ENCODE assay signal across 26 mouse cellular contexts in genomic region chr13:102674083-102674482, GRCm38 (mm10).
"Had no signal": no experiment of that assay in that cellular context is flagged by ENCODE, and none has a peak within 500 bp of the region (broad histone marks: within the 10 kb centered on the region; RNA-seq: fewer than 3 reads in every experiment).

No protein-coding gene starts in this region.

- ATAC-seq: hindbrain, embryonic 16.5 days; inflammation-experienced regulatory T-cells, adult 6 months; intestine, embryonic 15.5 days; intestine, postnatal 0 days had no signal

- H3K9ac ChIP-seq: heart, embryonic 12.5 days; hindbrain, embryonic 12.5 days; hindbrain, embryonic 14.5 days; intestine, embryonic 15.5 days; limb, embryonic 12.5 days; liver, embryonic 13.5 days had no signal

- DNase-seq: gastrocnemius, adult 2 months; gastrocnemius, postnatal 10 days; gastrocnemius, postnatal 25 days; heart, adult 2 months; heart, postnatal 10 days; heart, postnatal 4 days; kidney, adult 18-20 months; kidney, adult 8-10 months; kidney, postnatal 10 days; kidney, postnatal 25 days; kidney, postnatal 4 days; liver; liver, embryonic 13.5 days had no signal

- H3K4me3 ChIP-seq: gastrocnemius, adult 2 months; heart, adult 2 months; heart, embryonic 12.5 days; hindbrain, embryonic 10.5 days; hindbrain, embryonic 12.5 days; intestine, embryonic 15.5 days; layer of hippocampus, adult 2 months; left cerebral cortex, adult 2 months; limb, embryonic 10.5 days; limb, embryonic 12.5 days; liver, embryonic 13.5 days had no signal

- H3K27ac ChIP-seq: gastrocnemius, adult 2 months; heart, adult 2 months; hindbrain, embryonic 10.5 days; hindbrain, embryonic 12.5 days; hindbrain, embryonic 14.5 days; intestine, embryonic 15.5 days; layer of hippocampus, adult 2 months; left cerebral cortex, adult 2 months; limb, embryonic 10.5 days; limb, embryonic 12.5 days; liver, embryonic 13.5 days had no signal

- H3K4me2 ChIP-seq: heart, embryonic 12.5 days; hindbrain, embryonic 12.5 days; hindbrain, embryonic 14.5 days; intestine, embryonic 15.5 days; limb, embryonic 12.5 days; liver, embryonic 11.5 days; liver, embryonic 13.5 days had no signal

- H3K36me3 ChIP-seq: heart, embryonic 12.5 days; hindbrain, embryonic 10.5 days; hindbrain, embryonic 12.5 days; intestine, embryonic 15.5 days; limb, embryonic 10.5 days; limb, embryonic 12.5 days; liver, embryonic 13.5 days had no signal

- H3K27me3 ChIP-seq: heart, embryonic 12.5 days; hindbrain, embryonic 12.5 days; intestine, embryonic 15.5 days; limb, embryonic 12.5 days; liver, embryonic 13.5 days had no signal

- H3K9me3 ChIP-seq: hindbrain, embryonic 10.5 days; hindbrain, embryonic 12.5 days; intestine, embryonic 15.5 days; limb, embryonic 10.5 days; limb, embryonic 12.5 days; liver, embryonic 13.5 days had no signal

- H3K4me1 ChIP-seq: limb, embryonic 10.5 days had no signal
